Mouse (Mus musculus): ENCODE data around the gene Gm20388.

DNA sequence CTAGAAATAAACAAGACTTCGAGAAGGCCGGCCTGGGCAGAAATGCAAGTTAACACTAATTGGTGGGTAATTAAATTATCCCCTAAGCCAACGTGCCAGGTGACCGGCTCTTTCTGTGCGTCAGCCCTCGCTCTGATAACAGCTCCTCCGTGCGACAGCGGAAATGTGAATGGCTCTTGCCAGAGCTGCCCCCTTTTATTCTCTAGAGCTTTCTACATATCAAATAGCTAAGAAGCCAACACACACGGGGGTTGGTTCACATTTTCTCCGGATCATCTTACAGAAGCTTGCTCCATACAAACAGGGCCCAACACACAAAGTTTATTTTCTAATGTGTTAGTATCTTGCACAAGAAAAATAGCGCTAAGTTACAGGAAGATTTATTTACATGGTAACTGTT is 1481.1 kb downstream of the Gm20388 start:
- TF ChIP-seq CTCF (IDR thresholded peaks at IDR 0.05; ENCODE audit: insufficient read depth, low read depth, low read length) (no peak), POLR2A (IDR thresholded peaks at IDR 0.05; ENCODE audit: insufficient read depth, low read depth, low read length) (no peak)

Measured in olfactory bulb, adult 2 months (tissue).